Mouse (Mus musculus) effector memory CD4-positive, alpha-beta T cell, adult 7 months (primary cell): ENCODE results near the gene Gsto2. TPM values are rescaled to one million over a fixed set of nuclear protein-coding genes. Genes with fewer than 3 reads are reported as not detected.

ENCODE experiments used
- polyA plus RNA-seq: library from polyadenylated mRNA; unstranded; fragments of 100-300 nt; shearing (Covaris generic); gene quantifications from one replicate; pipeline ENCODE4 v1.2.1, GENCODE M21; 2017

Gene Gsto2
- polyA plus RNA-seq, result 0.74 TPM

DNA sequence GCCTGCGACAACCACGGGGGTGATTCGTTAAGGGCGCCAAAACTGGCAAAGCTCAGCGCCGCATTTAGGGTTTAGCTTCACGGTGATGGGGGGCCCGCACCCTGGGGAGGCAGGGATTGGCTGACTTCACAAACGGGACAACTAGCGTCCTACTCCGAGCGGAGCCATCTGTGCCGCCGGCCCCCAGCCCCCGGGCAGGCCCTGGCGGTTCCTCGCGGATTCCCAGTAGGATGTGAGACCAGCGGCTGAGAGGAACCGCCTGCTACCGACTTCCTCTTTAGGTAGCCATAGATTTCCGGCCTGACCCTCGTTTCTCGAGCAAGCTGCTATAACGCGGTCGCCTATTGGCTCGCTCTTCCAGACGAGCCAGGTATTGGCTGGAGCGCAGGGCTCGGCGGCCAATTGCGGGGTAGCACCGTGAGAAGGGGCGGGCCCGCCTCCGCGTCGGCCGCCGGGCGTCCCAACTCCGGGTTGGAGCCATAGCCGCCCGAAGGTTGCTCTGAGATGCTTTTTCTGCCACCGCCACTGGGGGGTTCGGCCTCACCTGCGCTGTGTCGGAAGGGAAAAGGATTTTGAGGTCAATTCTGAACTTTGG, at the start of gene Gsto2:
Gene Gsto2 (plus strand): TSS at position 182 of the 595 bp plus-strand sequence.

DNA sequence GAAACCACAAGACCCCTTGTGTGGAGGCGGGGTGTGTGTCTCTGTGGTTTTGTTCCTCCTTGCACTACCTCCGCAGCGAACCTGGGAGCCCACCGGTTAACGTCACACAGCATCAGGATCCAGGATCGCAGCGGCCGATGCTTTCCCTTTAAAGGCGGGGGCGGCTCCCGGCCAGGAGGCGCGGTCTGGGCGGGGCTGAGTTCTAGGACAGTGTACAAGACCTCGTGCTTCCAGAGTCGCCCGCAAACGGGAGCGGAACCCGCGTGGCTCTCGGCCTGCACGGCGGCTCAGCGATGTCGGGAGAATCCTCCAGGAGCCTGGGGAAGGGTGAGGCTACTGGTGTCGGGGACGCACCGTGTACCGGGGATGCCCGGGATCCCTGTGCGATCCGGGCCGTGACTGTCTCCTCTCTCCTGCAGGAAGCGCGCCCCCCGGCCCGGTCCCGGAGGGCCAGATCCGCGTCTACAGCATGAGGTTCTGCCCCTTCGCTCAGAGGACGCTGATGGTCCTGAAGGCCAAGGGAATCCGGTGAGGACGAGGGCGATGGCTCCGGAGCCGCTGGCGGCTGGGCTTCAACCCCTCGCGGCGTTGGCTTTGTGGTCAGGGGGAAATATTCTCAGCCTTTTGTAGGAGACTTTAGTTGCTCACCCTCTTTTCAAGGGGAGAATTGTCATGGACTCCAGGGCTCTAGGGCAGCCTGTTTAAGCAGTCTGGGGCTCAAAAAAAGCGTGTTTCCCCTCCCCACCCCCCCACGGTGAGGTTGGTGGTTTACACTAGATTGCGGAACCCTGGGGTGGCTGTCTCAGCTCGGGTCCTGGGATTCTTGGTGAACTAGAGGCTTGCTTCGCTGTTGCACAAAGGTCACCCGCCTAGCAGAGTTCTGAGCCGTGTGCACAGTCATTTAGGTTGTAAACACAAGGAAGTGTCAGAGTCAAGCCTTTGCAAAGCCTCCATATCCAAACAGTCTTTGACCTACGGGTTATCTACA, 10.2 kb upstream of the Gsto2 start, which contains the start of gene Gsto1:
Gene Gsto1 (plus strand): TSS at position 175 of the 988 bp plus-strand sequence.

DNA sequence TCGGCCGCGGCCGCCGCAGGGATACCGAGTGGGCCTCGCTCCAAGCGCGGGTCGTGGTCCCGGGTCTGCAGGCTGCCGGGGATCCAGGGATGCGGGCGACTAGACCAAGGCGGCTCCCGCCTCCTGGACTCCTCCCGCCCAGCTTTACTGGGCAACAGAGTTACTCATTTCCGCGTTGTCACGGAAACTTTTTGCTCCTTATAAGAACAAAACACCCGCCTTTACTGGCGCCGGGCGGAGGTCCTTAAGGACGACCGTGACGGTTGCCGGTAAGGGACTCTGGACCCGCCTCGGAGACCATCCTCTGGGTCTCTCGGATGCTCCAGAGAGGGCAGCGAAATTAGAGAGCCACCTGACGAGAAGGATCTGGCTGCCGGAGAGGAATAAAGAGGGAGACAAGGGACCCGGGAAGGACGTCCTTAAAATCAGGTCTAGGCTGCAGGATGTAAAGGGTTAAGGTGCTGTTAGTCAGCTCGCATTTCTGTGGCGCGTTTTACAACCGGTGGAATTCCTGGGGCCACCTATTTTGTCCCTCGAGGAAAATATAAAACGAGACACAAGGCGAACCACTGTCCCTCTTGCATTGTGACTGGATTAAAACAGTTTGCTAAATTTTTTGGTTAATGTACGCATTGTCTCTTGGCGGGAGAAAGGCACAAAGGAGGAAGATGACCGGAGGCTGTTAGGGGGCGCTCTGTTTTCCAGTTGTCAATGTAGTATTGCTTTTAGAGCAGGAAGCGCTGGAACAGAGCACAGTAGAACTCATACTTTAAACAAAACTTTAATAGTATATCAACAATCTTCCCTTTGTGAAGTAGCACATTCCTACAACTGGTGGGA, 54.0 kb downstream of the Gsto2 start, which contains the start of the genes Cfap43 and Itprip:
Gene Cfap43 (minus strand): TSS at position 162 of the 840 bp plus-strand sequence.
Gene Itprip (minus strand): TSS at position 174 of the 840 bp plus-strand sequence.

Other genes starting within 250 kb of the Gsto2 start
- gene Col17a1, start 173.4 kb upstream of the Gsto2 start, polyA plus RNA-seq, result 0.33 TPM
- 213 TPM for gene Sfr1, start 133.9 kb upstream of the Gsto2 start, polyA plus RNA-seq
- 15.2 TPM for gene Gsto1, start 10.6 kb upstream of the Gsto2 start, polyA plus RNA-seq
- gene Cfap43, start 53.8 kb downstream of the Gsto2 start, polyA plus RNA-seq, result not detected
- gene Itprip, start 53.8 kb downstream of the Gsto2 start, polyA plus RNA-seq, result 45.7 TPM
- not detected for gene Cfap58, start 72.1 kb downstream of the Gsto2 start, polyA plus RNA-seq